Mouse (Mus musculus) G1E (cell line): ENCODE data around the gene Syndig1l.

Experiments used
- CTCF ChIP-seq: IDR thresholded peaks from 2 replicates; pipeline ENCODE4 v1.5.1; 2012; ENCODE audit warnings: low read depth, low read length, inconsistent platforms, mixed read lengths
- GATA1 ChIP-seq: IDR thresholded peaks from 2 replicates; pipeline ENCODE4 v1.6.1; 2012; ENCODE audit warnings: borderline replicate concordance, low read length, inconsistent platforms, mixed read lengths
- GATA2 ChIP-seq: IDR thresholded peaks from 2 replicates; pipeline ENCODE4 v1.6.1; 2012; ENCODE audit warnings: low read depth, low read length, inconsistent platforms, borderline replicate concordance
- POLR2AphosphoS5 ChIP-seq: IDR thresholded peaks from 2 replicates; pipeline ENCODE4 v1.6.1; 2012; ENCODE audit warnings: low read depth, low read length, inconsistent platforms; ENCODE audit not compliant: insufficient replicate concordance
- TAL1 ChIP-seq: conservative IDR thresholded peaks from 2 replicates; pipeline ENCODE4 v1.6.1; 2012; ENCODE audit warnings: low read depth, low read length, inconsistent platforms, mixed read lengths

DNA sequence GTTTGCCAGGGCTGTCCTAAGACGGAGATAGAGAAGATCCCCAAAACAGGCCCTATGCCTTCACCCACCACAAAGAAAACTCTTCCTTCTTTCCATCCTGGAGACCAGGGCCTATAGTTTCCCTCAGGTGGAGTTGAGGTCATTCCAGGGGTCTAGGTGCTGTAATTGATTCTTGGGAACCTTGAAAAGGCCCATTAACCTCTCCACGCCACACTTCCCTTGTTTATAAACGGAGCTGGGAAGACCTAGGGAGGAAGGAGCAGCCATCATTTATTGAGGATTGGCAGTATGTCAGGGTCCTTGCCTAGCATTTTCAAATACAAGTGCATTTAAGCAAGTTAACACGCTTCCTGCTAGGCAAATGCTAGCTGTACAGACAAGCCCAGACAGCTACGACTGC is 28.8 kb upstream of the Syndig1l start:
- TF ChIP-seq POLR2AphosphoS5 (no peak), CTCF (no peak), GATA1 (no peak), TAL1 (no peak), GATA2 (no peak)
